Mouse (Mus musculus): ENCODE measurements around the gene Fzd4.

DNA sequence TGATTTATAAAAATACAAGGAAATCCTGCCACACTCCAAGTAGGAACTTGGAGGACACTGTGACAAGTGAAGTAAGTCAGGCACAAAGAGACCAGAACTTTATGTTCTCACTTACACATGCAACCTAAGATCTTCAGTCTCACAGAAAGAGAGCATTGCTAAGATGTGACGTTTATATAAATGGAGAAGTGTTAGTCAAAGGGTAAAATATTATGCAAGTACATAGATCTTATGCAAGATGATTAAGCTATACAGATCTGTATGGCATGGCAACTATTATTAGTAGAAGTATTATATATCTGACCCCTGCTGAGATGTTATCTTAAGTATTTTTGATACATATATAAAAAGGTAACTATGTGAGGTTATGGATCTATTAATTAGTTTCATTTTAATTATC lies 8.8 kb upstream of the Fzd4 start:
- TF ChIP-seq CTCF (IDR thresholded peaks at IDR 0.05) (no peak), EP300 (IDR thresholded peaks at IDR 0.05; ENCODE audit: insufficient read depth, low read depth, low read length) (no peak)

Measured in heart, adult 2 months (tissue).